Mouse (Mus musculus): ENCODE measurements around the gene Vsig10l. TPM values are rescaled to one million over a fixed set of nuclear protein-coding genes. Genes with fewer than 3 reads are reported as not detected.

Vsig10l gene
- polyA plus RNA-seq (2017; shearing (Covaris generic)): 3.8 TPM

DNA sequence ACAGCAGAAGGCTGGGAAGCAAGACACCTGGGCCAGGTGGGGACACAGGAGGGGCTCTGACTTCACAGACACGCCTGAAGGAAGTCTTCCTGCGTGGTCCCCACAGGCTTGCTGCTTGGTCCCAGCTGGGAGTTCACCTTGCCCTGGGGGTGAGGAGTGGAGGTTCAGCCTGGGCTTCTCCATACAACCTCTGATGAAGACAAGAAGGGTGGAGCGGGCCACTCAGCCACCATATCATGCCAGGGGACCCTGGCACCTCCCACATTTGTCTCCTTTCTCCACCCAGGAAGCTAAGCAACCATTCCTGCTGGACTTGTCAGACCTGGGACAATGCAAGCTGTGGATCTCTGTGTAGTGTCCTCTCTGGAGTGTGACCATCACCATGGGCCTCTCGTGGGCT, at the start of gene Vsig10l:
Gene Vsig10l (plus strand): TSS at position 301 of the 400 bp plus-strand sequence.

DNA sequence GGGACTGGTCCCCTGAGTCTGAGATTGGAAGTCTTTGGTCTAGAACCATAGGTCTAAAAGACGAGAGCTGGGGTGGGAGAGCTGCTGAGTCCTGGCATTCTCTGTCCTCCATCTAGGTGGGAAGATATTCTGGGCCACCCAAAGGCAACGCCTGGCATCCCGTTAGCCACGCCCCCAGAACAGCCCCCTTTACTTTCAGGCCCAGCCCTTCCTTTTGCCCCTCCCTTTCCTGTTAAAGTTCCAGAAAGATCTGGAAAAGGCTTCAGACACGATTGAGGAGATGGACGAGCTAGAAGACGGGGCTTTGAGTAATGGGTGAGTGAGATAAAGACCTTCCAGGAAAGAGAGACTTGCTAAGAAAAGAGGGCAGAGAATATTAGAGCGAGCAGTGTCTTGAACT, 35.5 kb upstream of the Vsig10l start, which contains the start of gene Lim2:
Gene Lim2 (plus strand): TSS at position 265 of the 400 bp plus-strand sequence.

DNA sequence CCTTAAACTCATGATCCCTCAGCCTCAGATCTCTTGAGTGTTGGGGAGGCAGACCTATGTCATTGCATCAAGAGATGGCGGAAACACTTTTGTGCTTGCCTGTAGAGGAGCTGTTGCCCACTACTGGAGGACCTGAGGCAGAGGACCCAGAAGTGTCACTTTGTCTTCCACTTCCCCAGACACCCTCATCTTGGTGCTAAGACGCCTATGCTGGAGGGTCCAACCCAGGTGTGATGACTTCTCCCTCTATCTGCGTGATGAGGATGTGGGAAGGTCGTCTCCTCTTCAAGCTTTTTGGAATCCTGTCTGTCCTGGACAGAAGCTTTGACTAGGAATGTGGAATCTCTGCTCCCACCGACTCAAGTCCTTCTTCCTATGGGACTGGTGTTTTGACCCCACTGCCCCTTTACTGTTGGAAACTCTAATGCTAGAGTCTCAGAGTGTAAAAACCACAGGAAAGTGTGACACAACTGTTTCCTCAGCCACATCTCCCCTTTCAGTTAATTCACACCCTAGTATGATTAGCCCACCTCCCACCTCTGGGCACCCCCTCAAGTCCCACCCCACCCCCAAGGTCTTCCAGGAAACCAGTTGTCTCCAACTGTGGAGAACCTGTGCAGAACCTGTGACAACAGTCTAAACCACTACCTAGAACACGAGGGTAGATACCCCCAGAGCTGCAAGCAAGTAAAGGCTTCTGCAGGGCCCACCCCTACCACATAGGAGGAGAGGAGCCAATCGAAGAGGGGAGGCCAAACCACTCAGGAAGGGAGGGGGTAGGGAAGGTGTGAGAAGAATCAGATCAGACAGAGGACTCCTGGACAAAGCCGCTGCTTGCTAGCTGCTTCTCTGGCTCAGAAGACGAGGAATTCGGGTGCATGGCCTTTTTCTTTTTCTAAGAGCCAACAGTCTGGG, 26.4 kb upstream of the Vsig10l start, which contains the start of gene Nkg7:
Gene Nkg7 (plus strand): TSS at position 733 of the 915 bp plus-strand sequence.

DNA sequence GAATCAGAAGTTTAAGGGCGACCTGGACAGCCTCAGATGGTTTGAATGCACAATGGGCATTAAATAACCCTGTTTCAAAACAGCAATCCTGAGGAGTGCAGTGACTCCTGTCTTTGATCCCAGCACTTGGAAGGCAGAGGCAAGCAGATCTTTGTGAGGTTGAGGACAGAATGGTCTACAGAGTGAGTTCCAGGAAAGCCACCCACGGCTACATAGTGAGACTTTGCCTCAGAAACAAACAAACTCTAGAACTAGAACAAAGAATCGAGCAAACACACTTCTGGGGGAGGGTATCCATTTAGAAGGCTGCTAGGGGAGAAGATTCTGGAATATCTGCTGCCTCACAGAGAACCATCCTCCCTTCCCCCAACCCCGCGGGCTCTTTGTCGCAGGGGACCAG, 22.5 kb upstream of the Vsig10l start, which contains the start of gene Cldnd2:
Gene Cldnd2 (plus strand): TSS at position 301 of the 400 bp plus-strand sequence.

DNA sequence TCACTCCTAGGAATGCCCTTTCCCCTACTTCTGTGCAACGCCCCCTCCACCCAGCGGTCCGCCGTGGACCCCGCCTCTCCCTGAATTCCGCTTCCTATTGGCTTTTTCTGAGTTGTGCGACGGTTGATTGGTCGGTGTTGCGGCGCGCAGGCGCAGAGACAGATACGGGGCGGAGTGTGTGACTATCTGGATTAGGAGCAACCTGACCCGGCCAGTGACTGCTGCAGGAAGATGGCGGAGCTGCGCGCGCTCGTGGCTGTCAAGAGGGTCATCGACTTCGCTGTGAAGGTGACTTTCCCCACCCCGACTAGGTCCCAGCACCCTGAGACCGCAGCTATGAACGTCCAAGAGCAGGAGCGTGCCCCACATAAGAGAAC, 19.0 kb upstream of the Vsig10l start, which contains the start of the genes Etfb and Gm45233:
Gene Etfb (plus strand): TSS at position 167 of the 377 bp plus-strand sequence.
Gene Gm45233 (plus strand): TSS at position 212 of the 377 bp plus-strand sequence.

DNA sequence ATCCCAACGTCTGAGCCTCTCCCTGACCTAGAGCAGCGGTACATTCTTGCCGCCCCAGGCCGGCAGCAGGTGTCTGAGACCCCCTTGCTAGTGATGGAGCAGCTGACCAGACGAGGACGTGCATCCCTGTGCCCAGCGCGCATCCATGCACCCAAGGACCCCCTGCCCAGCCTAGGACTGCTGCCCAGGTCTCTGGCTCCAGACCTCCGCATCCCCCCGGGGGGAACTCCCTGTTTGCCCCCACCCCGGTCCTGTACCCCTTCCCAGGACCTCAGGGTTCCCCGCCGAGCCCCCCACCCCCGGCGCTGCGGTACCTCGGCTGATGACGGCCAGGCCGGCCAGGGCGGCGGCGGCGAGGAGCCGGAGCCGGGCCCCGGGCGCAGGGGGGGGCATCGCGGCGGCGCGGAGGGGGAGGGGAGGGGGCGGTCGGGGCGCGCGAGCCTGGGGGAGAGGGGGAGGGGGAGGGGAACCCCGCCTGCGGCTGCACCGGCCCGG, 26.7 kb downstream of the Vsig10l start, which contains the start of gene Iglon5:
Gene Iglon5 (minus strand): TSS at position 445 of the 495 bp plus-strand sequence.

Other genes starting within 250 kb of the Vsig10l start
- gene Zfp715, start 149.9 kb upstream of the Vsig10l start, polyA plus RNA-seq (2017; shearing (Covaris generic)): 19.0 TPM
- gene Siglecf, start 111.8 kb upstream of the Vsig10l start, polyA plus RNA-seq (2017; shearing (Covaris generic)): not detected
- not detected for gene Siglecg, start 54.9 kb upstream of the Vsig10l start, polyA plus RNA-seq (2017; shearing (Covaris generic))
- not detected for gene Lim2, start 35.5 kb upstream of the Vsig10l start, polyA plus RNA-seq (2017; shearing (Covaris generic))
- gene Nkg7, start 26.1 kb upstream of the Vsig10l start, polyA plus RNA-seq (2017; shearing (Covaris generic)): 634 TPM
- gene Cldnd2, start 22.4 kb upstream of the Vsig10l start, polyA plus RNA-seq (2017; shearing (Covaris generic)): not detected
- gene Etfb, start 19.1 kb upstream of the Vsig10l start, polyA plus RNA-seq (2017; shearing (Covaris generic)): 73.5 TPM
- gene Gm45233, start 19.0 kb upstream of the Vsig10l start, polyA plus RNA-seq (2017; shearing (Covaris generic)): 0.50 TPM
- gene Iglon5, start 26.9 kb downstream of the Vsig10l start, polyA plus RNA-seq (2017; shearing (Covaris generic)): not detected
- not detected for gene 4931406B18Rik, start 42.8 kb downstream of the Vsig10l start, polyA plus RNA-seq (2017; shearing (Covaris generic))
- gene Cd33, start 81.3 kb downstream of the Vsig10l start, polyA plus RNA-seq (2017; shearing (Covaris generic)): not detected
- gene Zfp658, start 99.1 kb downstream of the Vsig10l start, polyA plus RNA-seq (2017; shearing (Covaris generic)): 2.3 TPM
- gene Zfp719, start 116.5 kb downstream of the Vsig10l start, polyA plus RNA-seq (2017; shearing (Covaris generic)): 4.0 TPM
- not detected for gene Zfp819, start 144.0 kb downstream of the Vsig10l start, polyA plus RNA-seq (2017; shearing (Covaris generic))
- gene Ceacam18, start 171.6 kb downstream of the Vsig10l start, polyA plus RNA-seq (2017; shearing (Covaris generic)): not detected
- gene Siglece, start 197.0 kb downstream of the Vsig10l start, polyA plus RNA-seq (2017; shearing (Covaris generic)): 0.34 TPM
- gene Ctu1, start 208.9 kb downstream of the Vsig10l start, polyA plus RNA-seq (2017; shearing (Covaris generic)): 4.2 TPM
- gene Klk14, start 227.3 kb downstream of the Vsig10l start, polyA plus RNA-seq (2017; shearing (Covaris generic)): not detected
- not detected for gene Klk13, start 249.4 kb downstream of the Vsig10l start, polyA plus RNA-seq (2017; shearing (Covaris generic))

Data from effector memory CD4-positive, alpha-beta T cell, adult 5 months (primary cell).